Mouse (Mus musculus) heart, postnatal 25 days (tissue): ENCODE measurements around the gene Spdye4a. TPM values are rescaled to one million over a fixed set of nuclear protein-coding genes. Genes with fewer than 3 reads are reported as not detected.

Experiments
- DNase-seq: peaks from one replicate; pipeline ENCODE4 v3.0.0; 2022; ENCODE audit warnings: low spot score
- intact Hi-C: fragments of 180-260 bp; cut with DNase I; formaldehyde crosslinking; loops from one replicate; pipeline ENCODE4 v1.15.1; 2025
- total RNA-seq, 2 experiments: library from RNA; stranded (reverse); gene quantifications; 2 replicates each; pipeline ENCODE4 v1.2.3; 2021

Spdye4a gene
- not detected for total RNA-seq

DNA sequence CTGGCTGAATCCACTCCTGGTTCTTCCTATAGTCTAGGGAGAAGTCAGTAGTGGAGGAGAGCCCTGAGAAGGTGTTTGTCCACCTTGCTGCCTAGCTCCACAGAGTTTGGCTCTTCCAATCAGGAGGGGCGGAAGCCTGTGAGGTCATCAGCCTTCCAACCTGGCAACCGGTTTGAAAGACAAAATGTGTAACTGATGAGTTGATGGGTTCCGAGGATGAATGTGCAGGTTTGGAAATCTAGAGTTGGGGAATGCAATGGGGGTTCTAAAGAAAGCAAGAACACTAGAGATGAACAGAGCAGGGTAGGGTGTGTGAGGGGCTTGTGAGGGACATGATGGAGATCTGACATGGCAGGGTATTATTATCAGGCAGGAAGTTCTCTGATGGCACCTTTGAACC, at the start of gene Spdye4a:
Spdye4a (minus strand) TSS at position 101 of the 400 bp plus-strand sequence.
- no peak for DNase-seq
- intact Hi-C loops: no loop called here

DNA sequence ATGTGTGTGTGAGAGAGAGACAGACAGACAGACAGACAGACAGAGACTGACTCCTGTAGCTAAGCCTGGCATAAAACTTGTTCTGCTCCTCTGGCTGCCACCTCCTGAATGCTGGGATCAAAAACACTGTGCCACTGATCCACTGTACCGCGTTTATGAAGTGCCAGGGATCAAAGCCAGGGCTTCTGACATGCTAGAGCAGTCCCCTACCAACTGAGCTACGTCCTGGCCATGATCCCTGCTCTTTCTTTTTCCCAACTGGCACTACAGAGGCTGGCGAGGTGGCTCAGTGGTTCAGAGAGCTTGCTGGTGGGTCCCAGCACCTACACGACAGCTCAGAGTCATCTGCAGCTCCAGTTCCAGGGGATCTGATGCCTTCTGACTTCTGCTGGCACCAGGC, 49.1 kb upstream of the Spdye4a start:
- DNase-seq: no peak
- intact Hi-C loops: no loop called here

DNA sequence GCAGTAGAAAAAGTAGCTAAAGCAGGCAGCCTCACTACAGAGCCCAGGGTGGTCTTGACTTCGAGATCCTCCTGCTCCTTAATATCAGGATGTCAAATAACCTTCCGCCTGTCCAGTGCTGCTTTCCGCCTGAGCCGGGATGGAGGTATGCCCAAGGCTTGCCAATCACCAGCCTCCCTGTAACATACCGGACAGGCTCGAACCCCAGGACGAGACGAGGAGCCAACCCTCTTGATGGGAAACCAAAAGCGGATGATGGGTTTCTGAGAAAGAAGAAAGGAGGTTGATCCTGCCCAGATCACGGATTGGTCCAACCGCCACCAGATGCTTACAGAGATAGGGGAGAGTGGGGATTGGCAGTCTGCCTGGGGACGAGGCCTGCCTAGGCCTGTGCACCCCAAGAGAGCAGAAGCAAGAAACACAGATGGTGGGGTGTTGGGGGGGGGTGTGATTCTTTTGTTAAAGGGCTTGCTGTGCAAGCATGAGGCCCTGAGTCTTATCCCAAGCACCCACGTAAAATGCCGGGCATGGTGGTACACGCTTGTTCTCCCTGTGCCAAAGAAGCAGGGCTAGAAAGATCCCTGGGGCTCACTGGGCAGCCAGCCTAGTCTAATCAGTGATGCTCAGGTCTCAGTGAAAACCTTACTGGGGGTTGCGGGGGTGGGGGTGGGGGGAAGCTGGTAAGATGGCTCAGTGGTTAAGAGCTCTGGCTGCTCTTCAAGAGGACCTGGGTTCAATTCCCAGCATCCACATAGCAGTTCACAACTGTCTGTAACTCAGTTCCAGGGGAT, 46.0 kb upstream of the Spdye4a start:
- intact Hi-C loops: no loop called here
- DNase-seq: no peak

DNA sequence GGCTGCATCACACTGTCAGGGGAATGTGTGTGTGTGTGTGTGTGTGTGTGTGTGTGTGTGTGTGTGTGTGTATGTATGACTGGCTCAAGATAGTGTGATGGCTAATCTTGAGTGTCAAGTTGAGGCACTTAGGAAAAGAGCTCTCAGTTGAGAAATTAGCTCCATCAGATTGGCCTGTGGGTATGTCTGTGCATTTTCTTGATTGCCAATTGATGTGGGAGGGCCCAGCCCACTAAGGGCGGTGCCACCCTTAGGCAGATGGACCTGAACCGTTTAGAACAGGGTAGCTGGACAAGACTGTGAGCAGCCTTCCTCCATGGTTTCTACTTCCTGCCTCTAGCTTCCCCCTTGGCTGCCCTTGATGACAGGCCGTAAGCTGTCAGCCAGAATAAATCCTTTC, 45.4 kb upstream of the Spdye4a start:
- DNase-seq: no peak
- intact Hi-C loops: no loop called here

DNA sequence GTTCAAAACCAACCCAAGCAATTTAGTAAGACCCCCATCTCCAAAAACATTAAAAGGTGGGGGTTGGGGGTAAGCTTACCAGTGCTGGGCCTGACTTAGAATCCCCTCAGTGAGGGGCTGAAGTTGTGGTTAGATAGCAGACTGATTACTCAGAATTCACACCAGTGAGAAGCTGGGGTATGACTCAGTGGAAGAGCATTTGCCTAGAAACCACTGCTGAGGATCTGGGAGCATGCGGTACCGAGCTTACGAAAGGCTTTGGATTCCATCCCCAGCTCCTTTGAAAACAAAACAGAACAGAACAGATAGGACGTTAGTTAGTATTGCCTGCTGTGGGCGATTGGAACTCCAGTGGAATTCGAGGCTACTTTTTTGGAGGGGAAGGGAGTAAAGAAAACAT, 45.0 kb upstream of the Spdye4a start:
- intact Hi-C loops: no loop called here
- no peak for DNase-seq

DNA sequence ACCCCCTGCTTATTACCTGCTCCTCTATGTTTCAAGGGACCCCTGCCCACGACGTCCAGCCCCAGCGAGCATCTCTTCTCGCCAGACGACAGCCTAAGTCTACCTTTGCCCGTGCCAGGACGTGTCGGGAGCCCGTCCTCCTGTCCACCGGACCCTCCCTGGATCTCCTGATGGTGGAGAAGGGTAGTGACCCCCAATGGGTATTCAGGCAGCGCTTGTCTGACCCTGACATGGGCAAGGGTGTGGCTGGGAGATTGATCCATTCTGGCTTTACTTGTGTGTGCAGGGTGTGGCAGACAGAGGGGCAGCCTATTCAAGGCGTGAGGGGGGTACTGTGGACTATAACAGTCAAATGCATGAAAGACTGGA, 43.4 kb upstream of the Spdye4a start:
- DNase-seq: no peak
- intact Hi-C loops: no loop called here

DNA sequence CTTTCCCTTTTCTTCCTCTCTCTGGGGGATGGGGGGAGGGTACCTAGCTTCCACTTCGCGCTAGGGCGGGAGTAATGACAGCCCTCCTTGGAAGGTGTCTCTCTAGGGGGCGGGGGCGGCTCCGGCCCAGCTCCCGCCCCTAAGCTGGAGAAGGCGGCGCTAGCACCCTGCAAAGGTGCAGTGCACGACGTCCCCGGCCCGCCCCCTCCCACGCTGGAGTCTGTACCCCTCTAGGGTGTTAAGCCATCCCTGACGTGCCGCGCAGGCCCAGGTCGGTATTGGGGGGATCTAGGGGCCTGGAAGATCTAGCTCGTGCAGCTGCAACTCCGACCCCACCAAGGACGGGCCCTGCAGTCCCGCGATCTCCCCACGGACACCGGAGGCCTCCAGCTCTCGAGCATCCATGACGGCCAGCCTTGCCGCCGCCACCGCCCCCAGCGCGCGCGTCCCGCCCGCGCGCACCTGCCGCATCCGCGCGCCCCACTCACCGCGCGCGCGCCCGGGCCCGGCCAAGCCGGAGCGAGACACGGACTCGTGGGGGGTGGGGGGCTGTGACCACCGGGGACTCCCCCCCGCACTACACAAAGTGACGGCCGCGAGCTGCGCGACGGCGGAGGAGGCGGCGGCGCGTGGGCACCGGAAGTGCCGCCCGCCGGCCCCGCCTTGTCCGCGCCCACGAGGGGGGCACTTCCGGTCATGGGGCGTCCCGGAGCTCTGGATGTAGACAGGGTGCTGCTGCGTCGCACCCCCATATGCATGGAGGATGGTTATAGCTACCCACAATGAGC, 42.9 kb upstream of the Spdye4a start, which contains the start of gene Zfp316:
Zfp316 (minus strand) TSS at position 660 of the 788 bp plus-strand sequence.
- peak; percentile 57 for DNase-seq
- intact Hi-C loops: no loop called here

DNA sequence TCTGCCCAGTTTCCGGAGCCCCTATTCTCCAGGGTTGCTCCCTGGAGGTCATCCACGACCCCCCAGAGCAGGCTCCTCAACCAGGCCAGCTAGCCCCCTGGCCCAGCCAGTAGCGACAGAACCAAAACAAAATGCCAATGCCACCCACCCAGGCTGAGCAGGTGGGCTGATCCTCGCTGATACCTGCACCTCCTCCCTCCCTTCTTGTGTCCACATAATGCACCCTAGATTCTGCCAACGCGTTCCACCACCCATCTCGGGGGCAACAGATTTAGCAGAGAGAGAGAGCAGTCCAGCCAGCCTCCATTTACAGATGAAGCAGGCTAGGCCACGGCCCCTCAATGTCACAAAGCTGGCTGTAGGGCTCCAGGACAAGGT, 42.3 kb upstream of the Spdye4a start:
- no peak for DNase-seq
- intact Hi-C loops: no loop called here

DNA sequence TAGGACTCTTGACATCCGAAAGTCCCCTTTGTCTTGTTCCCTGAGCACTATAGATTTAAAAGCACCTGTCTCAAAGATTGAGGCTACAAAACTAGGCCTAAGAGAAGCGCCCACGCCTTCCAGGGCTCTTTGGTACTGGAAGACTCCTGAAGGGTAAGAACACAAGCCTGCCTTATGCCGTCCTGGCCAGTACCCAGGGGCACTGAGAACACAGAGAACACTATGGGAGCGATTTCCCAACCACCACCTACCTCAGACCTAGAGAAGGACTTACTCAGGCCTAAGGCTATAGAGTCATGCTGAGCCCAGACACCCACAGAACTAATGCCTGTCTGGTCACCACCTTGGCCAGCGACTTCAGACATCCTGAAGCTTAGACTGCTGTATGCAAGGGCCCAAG, 40.1 kb upstream of the Spdye4a start:
- intact Hi-C loops: no loop called here

DNA sequence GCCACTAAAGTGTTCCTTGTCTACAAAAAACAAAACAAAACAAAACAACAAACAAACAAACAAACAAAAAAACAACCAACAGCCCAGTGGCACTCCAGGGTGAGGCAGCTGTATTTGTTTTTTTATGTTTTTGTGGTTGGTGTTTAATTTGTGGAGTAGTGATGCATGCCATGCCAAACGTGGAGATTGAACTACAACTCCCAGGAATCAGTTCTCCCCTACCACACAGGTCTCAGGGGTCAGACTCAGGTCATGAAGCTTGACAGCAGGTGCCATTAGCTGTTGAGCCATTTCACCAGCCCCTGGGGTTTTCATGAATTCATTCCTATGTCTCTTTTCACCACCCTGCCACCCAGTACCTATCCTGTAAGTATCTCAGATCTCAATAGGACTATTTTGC, 38.7 kb upstream of the Spdye4a start:
- DNase-seq: no peak
- intact Hi-C loops: no loop called here

More for the DNA sequence above, 40.1 kb upstream of the Spdye4a start:
- no peak for DNase-seq

DNA sequence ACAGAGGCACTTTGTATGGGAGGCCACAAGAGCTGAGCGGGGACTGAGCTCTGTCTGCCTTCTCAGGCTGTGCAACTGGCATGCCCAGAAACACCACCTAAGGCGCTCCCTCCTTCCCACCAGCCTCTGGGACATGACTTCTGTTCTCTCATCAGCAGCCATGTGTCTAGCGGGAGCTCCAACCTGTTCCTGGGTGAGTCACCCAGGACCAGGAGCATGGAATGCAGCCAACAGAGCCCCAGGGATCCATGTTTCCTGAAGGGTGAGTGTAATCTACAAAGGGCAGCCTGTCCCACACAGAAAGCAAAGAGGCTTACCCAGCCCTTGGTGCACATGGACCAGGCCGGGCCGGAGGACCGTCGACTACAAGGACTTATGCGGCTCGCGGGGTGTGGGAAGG, 38.0 kb upstream of the Spdye4a start:
- intact Hi-C loops: no loop called here
- DNase-seq: no peak

DNA sequence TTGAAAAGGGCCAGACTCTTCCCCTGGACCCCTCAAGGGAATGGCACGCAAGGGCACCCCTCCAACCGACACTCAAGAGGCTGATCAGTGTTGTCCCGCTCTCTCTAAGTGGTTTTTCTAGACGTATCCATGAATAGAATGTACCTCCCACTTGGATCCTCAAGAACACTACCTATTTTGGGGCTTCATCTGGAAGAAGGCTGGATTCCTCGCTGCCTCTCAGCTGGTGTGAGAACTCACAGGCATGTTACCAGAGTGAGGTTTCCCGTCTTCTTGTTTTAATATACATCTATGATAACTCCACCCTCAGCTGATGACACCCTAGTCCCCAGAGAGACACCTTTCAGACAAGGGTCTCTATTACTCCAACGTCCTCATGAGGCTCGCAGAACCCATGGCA, 34.9 kb upstream of the Spdye4a start:
- intact Hi-C loops: no loop called here
- no peak for DNase-seq

DNA sequence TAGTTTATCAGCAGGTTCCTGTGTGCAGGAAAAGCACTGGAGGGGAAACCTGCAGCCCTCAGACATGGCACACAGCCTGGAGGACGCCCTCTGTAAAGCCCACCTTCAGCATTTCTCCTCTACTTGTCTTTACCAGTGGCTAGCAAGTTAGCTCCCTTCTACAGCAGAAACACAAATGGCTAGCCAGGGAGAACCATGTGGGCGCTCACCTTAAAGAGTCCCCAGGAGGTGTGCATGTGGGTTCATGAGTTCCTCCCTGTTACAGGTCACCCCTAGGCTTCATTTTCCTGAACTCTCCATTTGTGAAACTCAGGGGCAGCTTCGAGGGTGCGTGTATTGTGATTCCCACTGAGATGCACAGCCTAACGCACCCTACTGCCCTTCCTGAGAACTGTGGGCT, 29.1 kb upstream of the Spdye4a start:
- no peak for DNase-seq

DNA sequence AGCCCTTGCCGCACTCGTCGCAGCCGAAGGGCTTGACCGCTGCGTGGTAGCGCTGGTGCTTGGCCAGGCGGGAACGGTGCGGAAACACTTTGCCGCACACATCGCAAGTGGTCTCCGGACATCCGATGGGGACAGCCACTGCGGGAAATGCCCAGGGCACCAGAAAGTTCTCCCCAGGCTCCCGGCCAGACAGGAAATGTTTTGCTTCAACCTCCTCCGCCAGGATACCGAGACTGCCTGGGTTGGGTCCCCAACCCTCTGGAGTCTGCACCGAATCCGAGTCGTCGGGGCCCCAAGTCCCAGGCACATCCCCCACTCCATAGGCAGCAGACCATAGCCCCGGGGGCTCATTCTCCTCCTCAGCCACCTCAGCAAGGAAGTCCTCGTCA, 28.4 kb upstream of the Spdye4a start:
- intact Hi-C loops: no loop called here
- DNase-seq: no peak

More for the DNA sequence above, 29.1 kb upstream of the Spdye4a start:
- intact Hi-C loops: no loop called here

DNA sequence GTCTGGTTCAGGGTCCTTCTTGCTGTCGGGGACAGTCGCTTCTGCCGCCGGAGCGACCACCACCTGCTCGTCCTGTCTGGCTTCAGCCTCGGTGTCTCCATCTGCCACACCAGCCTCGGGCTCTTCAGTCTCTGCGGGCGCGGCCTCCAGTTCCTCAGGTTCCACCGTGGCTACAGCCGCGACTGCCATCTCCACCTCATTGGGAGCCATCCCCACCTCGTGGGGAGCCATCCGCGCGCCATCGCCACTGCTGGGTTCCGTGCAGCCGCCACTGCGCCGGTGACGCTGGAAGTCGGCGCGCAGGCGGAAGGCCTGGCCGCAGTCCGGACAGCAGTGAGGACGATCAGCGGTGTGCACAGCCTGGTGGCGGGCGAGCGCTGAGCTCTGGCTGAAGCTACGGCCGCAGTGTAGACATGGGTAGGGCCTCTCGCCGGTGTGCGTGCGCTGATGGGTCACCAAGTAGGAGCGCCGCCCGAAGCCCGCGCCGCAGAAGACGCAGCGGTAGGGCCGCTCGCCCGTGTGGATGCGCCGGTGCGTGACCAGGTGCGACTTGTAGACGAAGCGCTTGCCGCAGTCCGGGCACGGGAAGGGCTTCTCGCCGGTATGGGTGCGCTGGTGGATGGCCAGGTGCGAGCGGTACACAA, 27.9 kb upstream of the Spdye4a start:
- intact Hi-C loops: no loop called here
- no peak for DNase-seq

DNA sequence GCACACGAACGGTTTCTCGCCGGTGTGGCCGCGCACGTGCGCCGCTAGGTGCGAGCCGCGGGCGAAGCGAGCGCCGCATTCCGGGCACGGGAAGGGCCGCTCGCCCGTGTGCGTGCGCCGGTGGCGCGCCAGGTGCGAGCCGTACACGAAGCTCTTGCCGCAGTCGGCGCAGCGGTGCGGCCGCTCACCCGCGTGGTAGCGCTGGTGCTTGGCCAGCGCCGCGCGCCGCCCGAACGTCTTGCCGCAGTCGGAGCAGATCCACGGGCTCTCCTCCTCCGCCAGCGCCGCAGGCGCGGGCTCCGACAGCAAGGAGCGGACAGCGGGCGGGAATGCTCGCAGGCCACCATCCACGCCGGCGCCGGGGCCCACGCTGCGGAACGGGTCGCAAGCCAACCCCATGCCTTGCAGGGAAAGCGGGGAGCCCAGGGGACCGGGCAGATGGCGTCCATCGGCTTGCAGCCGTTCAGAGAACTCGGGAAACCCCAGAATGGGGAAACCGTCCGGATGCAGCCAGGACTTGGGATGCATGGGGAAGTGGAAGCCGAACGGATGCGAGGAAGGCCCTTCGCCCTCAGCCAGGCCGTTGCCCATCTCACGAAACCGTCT, 27.3 kb upstream of the Spdye4a start:
- DNase-seq: no peak
- intact Hi-C loops: no loop called here

DNA sequence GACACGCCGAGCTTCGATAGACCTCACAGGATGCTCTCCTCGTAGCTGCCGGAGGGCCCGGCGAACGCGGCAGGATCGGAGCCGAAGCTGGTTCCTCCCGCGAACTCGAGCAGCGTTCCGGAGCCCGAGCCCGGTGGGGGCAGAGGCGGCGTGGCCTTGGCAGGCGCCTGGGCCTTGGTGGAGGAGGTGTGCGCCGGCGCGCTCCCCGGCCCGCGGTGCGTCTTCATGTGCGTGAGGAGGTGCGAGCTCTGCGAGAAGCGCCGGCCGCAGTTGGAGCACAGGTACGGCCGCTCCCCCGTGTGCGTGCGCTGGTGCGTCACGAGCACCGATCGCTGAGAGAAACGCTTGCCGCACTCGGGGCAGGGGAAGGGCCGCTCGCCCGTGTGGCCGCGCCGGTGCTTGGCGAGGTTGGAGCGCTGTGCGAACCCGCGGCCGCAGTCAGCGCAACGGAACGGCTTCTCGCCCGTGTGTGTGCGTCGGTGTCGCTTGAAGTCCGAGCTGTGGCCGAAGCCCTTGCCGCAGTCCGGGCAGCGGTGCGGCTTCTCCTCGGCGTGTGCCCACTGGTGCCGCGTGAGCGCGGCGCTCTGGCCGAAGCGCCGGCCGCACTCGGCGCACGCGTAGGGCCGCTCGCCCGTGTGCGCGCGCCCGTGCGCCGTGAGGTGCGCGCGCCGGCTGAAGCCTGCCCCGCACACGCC, 26.6 kb upstream of the Spdye4a start:
- intact Hi-C loops: no loop called here
- no peak for DNase-seq

DNA sequence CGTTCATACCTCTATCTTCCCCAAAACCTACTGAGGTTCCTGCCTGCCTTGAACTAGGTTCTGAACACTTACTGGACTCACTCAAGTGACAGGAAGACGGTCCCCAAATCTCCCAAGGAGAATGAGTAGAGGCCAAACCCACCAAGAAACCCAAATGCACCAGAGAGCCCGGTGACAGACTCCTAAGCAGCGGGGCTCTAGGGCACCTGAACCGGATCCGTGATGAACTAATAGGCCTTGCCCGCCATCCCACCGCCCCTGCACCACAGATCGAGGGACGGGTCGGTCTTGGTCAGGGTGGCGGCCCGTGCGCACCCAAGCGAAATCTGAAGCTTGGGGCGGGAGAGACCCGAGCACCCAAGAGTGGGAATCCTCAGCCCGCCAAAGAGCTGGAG, 26.1 kb upstream of the Spdye4a start:
- no peak for DNase-seq
- intact Hi-C loops: no loop called here

DNA sequence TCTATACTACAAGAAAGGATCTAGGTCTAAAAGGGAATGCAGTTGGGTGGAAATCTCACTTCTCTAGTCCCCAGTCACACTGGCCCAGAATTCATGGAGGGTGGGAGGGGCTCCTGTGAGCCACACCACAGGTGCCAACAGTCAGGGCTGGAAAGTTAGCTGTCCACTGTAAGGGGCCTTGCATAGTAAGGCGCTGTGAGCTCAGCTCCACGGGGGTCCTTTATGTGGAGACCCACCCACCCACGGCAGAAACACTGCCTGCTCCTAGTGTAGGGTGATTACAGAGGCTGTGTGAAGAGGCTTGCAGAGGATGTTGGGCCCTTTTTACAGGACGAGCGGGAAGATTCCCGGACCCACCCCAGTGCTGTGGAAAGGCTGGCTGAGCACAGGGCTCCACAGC, 25.3 kb upstream of the Spdye4a start:
- intact Hi-C loops: no loop called here
- no peak for DNase-seq

DNA sequence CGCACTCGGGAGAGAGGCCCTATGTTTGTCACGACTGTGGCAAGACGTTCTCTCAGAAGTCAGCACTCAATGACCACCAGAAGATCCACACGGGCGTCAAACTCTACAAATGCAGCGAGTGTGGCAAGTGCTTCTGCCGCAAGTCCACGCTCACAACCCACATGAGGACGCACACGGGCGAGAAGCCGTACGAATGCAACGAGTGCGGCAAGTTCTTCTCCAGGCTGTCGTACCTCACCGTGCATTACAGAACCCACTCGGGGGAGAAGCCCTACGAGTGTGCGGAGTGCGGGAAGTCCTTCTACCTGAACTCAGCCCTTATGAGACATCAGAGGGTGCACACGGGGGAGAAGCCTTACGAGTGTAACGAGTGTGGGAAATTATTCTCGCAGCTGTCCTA, 18.2 kb upstream of the Spdye4a start:
- DNase-seq: no peak
- intact Hi-C loops: no loop called here
